Mouse (Mus musculus) megakaryocyte progenitor cell, adult 5-6 weeks (primary cell): Measurements from ENCODE around the gene Gm20547. TPM values are rescaled to one million over a fixed set of nuclear protein-coding genes. Genes with fewer than 3 reads are reported as not detected.
"Not testable (repeated sequence)": the region's sequence is repeated elsewhere in the genome, so short reads cannot be mapped to it uniquely, and the experiment has no call there.

Experiments
- ATAC-seq: replicated peaks from 2 replicates; pipeline ENCODE4 v1.8.0; 2016; ENCODE audit warnings: mild to moderate bottlenecking, moderate TSS enrichment, inconsistent platforms; ENCODE audit not compliant: poor library complexity
- total RNA-seq, 2 experiments: library from RNA; stranded (forward) in 1 of 2; stranded (reverse) in 1 of 2; fragments of 157-497, 149-512 nt in 1 of 2; fragments of 200-1000 nt in 1 of 2; gene quantifications; 2 replicates each; pipeline versions ENCODE4 v1.2.3 to v1.2.4; 2015 to 2017

Gene Gm20547
- total RNA-seq, 2 experiments from 2014 or later = not detected

DNA sequence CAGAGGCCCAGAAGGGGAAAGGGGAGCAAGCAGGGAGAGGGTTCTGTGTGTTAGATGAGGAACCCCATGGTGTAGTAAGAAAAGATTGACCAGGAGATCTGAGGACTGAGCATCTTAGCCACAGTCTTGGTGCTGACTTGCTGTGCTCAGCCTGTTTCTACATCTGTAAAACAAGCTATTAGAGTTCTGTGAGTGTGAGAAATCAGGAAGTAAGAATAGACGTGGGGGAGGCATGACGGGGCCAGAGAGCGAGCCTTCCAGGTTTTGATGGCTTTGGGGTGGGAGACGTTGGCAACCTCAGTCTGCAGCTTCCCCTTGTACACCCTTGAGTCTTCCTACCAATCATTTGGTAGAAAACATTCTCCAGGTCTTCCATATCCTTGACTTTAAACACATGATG is 23.2 kb downstream of the Gm20547 start:
- peak; percentile 53 for ATAC-seq

DNA sequence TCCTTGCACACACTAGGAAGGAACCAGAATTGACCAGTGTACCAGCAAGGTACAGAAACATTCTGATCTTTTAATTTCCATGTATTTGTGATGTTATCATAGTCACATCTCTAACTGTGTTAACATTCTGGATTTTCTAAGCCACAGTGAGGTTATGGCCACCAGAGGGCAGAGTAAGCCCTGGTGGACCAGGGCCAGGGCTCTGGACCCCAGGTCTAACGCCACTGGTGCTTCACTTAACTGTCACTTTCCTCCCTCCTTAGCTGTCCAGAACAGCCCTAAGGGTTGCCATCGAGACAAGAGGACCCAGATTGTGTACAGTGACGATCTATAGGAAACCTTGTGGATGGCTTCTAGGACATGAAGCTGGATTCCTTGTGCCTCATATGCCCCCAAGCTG is 26.0 kb downstream of the Gm20547 start:
- ATAC-seq = peak; percentile 67

DNA sequence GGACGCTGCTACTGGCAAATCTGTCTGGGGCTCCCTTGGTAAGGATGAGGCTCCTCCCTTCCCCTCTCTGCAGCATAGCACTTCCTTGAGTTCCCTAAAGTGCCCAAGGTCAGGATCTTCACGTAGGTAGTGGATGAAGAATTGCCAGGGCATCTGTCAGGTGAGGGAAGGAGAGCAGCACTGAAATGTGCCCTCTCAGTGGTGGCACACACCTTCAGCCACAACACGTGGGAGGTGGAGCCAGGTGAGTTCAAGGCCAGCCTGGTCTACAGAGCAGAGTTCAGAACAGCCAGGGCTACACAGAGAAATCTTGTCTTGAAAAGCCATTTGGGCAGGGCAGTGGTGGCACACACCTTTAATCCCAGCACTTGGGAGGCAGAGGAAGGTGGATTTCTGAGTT is 27.1 kb downstream of the Gm20547 start:
- no peak for ATAC-seq

DNA sequence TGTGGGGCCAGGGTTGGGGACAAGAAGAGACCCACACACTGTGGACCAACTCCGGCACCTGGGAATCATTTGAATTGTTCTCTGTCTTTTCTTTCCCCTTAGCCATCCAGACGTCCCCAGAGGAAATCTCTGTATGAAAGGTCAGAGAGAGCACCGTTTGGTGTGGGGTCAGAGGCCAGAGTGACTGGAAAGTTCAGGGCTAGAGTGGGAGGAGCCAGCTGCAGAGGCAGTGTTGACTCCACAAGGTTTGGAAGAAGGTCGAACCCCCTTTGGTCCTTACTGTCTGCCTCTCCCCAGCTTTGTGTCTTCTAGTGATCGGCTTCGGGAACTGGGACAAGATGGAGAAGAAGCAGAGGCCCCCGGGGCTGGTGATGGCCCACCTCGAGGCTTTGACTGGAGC is 28.3 kb downstream of the Gm20547 start:
- no peak for ATAC-seq

DNA sequence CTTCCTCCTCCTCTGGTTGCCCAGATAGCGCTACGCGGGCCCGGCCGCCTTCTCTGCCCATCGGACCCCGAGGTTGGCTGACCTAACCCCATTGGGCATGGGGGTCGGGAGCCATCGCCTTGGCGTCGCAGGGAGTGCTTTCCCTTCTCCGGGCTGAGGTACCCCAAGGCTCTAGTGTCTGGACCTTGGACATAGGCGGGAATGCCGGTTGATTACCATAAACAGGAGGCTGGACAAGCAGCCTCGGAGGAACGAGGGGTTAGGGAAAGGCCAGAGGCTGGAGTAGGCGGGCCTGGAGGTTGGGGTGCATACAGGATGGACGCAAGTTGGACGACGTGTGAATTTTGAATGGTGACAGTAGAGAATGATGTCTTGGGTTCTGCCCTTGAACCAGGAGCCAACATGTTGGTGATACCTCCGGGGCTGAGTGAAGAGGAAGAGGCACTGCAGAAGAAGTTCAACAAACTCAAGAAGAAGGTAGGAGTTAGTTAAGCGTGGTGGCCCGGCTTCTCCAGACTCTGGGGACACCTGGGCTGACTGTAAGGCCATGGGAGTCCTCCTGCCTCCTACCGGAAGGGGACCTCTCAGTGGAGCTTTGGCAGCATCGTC is 31.2 kb downstream of the Gm20547 start:
- peak; percentile 10; the same call in 1 of the 2 replicates for ATAC-seq

DNA sequence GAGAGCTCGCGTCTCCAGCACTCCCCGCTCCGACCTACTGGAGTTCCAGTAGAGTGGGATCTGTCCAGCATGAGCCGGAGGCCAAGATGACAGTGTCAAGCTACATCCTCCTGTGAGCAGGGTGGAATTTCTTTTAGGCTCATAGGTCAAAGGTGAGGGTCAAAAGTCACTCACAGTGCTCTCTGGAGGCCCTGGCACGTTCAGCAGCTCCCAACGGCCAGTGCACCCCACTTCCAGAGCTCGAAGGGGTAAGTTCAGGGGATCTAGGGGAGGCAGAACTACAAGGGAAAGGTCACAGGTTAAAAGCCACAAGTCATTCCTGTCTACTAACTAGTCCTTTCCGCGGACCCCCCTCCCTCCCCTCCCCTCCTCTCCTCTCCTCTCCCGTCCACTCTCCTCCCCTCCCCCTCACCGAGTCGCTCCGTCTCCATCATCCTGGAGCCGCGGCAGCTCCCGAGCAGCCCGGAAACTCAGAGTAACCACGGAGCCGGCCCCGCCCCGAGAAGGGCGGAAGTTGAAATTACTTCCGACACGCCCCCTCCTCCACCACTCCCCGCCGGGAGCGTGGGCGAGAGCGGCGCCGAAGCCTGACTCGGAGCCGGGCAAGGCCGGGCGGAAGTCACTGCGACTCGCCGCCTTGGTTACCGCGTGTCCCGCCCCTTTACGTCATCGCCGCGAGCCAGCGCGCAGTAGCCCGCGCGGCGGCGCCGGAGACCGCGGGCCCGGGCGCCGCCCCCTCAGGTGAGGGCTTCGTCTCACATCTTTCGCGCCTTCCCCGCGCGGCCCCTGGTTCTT is 31.9 kb downstream of the Gm20547 start, which contains the start of the genes Skiv2l and Nelfe:
Gene Skiv2l (minus strand): TSS at position 489 of the 795 bp plus-strand sequence.
Gene Nelfe (plus strand): TSS at position 670 of the 795 bp plus-strand sequence.
- ATAC-seq = peak; percentile 98

DNA sequence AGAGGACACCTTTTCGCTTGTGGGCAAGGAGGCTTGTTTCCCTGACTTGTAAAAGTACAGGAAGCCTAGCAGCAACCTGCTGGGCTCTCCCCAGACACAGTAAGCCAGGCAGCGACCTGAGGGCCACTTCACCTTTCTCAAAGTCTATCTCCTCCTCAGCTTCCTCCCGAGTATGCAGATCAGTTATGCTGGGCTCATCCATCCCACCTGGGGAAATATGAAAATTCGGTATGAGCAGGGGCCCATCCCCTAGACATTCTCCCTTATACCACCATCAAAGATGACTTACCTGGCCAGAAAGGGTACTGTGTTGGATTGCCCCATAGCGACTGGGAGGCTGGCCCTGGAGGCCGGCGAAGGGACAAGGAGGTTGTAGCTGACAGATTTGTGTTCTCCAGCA is 34.2 kb downstream of the Gm20547 start:
- ATAC-seq = no peak

DNA sequence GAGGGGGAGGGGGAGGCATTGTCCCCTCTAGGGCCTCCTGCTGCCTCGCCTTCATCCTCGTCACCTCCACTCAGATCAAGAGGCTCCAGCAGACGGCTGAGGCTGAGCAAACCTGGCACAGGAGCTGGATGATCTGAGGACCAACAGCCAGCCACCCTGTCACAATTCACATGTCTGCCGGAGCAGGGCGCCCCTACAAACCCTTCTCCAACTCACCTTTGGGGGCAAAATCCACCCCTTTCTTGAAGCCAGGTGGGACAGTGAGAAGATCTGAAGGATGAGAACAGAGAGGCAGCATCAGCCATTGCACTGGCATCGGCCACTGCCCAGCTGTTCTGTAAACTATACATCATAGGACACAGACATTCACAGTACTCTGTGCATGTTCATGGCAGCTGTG is 34.6 kb downstream of the Gm20547 start:
- no peak for ATAC-seq

DNA sequence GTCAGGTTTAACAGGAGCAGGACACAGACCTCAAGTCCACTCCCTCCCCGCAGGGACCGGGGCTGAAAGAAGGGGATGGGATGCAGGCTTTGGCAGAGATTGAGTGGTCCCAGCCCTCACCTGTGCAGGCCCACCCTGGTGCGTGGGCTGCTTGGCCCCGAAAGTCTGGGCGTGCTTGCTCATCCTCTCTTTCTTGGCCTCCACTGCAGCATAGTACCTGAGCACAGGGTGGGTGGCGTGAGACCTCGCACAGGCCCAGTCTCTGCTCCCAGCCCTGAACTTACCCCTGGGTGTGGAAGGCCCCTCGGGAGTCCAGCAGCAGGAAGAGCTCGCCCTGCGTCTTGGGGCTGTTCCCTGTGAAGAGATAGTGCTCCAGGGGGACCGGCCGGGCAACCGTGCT is 37.0 kb downstream of the Gm20547 start:
- no peak for ATAC-seq

DNA sequence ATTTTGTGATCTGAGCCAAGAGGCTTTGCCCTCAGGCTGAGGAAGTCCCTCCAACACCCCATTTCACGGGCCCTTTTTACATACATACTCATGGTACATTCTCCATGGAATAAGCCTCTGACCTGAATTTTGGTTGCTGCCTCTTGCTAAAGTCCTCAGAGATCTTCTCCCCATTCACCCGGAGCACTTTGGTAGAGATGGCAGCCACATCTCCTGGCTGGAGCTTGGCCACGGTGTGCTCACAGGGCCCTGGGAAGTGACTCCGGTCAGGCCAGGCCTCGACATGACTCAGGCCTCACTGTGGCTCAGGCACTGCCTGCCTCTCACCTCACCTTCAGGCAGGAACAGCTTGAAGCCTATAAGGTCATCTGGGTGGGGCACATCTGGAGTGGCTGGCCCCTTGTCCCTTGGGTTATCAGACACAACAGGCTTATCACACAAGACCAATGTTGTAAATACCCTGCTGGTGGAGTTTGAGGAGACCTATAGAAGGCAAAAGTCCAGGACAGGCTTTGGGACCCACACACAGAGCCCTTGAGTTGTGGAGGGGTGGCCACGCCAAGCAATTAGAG is 41.0 kb downstream of the Gm20547 start:
- no peak for ATAC-seq

DNA sequence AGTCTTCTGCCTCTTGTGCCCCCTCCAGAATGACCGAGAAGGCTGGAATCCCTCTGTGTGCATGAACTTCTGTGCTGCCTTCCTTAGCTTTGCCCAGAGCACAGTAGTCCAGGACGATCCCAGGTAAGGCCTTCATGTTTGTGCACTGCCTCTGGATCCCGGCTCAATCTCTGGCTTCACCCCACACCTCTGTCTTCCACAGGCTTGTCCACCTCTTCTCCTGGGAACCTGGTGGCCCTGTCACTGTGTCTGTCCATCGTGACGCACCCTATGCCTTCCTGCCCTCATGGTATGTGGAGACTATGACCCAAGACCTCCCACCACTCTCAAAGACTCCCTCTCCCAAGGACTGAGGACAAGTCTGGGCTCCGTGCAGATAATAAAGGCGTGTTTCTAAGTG is 43.1 kb downstream of the Gm20547 start:
- ATAC-seq = no peak

DNA sequence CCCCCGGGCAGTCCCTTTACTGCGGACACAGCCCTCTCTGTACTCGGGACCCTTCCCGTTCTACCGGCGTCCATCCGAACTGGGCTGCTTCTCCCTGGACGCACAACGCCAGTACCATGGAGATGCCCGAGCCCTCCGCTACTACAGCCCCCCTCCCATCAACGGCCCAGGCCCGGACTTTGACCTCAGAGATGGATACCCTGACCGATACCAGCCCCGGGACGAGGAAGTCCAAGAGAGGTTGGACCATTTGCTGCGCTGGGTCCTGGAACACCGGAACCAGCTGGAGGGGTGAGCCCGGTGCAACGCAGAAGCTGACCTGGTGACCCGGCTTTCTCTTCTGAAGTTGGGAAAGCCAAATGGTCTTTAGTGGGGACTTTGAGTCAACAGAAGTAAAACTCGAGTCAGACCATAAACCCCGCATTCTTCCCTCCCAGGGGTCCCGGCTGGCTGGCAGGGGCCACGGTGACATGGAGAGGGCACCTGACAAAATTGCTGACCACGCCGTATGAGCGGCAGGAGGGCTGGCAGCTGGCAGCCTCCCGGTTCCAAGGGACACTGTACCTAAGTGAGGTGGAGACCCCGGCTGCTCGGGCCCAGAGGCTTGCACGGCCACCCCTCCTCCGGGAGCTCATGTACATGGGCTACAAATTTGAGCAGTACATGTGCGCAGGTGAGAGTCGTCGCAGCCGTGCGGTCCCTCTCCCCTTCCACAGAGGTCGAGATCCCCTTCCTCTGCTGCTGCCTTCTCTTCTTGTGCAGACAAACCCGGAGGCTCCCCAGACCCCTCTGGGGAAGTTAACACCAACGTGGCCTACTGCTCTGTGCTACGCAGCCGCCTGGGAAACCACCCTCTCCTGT is 44.1 kb downstream of the Gm20547 start:
- no peak; the same call in 1 of the 2 replicates for ATAC-seq

DNA sequence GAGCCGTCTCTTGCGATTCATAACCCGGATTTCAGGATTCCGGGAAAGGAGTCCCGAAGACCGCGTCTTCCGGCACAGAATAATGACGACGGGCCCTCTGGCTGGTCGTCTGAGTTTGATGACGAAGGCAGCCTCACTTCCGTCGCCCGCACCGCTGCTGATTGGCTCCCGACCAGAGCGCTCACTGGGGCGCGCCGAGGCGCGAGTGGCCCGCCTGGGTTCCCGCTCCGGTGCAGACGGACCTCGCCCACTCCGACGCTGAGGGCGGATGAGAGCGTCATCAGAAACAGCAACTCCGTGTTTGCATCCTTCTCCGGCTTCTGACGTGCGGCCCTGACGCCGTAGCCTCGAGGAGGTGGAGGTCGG is 45.0 kb downstream of the Gm20547 start, which contains the start of the genes Stk19 and Dxo:
Gene Stk19 (minus strand): TSS at position 90 of the 366 bp plus-strand sequence.
Gene Dxo (plus strand): TSS at position 164 of the 366 bp plus-strand sequence.
- peak; percentile 98 for ATAC-seq

DNA sequence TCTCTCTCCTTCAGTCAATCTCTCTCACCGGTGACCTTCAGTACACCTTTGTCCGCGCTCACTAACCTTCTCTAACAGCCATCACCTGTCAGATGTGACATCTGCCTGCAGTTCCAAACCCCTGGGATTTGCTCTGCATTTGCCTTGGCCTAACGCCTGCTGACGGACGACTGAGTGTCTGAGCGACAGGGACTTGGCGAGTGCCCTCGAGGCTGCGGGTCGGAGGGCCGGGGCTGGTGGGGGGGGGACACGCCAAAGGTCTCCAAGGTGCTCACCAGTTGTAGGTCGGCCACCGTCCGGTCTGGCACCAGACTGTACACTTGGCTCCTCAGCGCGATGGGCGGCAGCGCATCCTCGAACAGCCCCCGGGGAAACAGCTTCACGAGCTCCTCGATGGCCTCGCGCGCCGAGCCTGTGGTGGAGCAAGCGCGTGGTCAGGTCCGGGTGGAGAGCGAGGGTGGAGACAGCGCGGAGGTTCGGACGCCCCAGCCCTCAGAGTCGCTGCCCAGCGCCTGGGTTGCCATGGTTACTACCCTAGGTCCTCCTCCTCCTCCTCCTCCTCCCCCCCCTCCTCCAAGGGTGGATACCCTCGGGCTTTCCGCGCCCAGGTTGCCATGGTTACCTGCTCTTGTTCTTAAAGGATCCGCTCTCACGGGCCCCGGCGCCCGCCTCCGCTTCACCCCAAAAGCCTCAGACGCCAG is 45.5 kb downstream of the Gm20547 start:
- ATAC-seq = peak; percentile 57

DNA sequence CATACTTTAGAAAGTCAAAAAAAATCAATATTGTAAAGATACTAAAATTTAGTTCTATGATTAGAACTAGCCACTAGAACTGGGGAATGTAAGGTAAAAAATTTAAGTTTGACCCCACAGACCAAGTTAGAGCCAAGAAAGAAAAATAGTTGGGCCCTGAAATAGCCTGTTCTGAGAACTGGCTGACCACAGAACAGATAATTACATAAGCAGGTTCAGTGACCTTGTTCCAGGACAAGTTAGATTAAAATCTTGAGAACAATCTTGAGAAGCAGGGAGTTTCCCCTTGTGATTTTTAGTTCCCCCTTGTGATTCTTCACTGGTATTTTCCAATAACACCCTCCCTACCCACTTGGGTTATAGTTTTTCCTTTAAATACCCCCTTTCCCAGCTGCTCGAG is 51.1 kb downstream of the Gm20547 start:
- ATAC-seq = not testable (repeated sequence)

DNA sequence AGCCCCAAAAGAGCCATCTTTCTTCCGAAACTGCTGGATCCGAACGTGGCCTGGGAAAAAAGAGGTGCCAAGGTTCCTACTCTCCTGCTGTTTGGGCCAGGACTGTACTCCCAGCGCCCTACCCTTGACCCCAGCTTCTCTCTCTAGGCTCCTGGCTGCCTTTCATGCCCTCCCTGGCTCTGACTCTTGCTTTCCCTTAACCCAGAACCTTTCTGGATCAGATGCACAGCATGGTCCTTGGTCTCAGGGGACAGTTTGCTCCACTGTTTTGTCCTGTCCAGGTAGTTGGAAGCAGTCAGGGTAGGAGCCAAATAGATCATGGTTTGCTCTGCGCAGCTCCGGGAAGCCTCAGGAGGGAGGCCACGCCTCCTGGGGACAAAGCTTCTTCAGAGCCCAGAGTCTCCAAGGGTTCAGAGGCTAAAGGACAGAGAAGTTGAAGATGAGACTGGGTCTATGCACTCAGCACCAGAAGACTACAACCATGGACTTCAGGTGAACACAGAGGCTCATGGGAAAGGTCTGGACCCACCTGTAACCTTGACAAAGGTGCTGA is 66.9 kb downstream of the Gm20547 start:
- ATAC-seq = no peak

DNA sequence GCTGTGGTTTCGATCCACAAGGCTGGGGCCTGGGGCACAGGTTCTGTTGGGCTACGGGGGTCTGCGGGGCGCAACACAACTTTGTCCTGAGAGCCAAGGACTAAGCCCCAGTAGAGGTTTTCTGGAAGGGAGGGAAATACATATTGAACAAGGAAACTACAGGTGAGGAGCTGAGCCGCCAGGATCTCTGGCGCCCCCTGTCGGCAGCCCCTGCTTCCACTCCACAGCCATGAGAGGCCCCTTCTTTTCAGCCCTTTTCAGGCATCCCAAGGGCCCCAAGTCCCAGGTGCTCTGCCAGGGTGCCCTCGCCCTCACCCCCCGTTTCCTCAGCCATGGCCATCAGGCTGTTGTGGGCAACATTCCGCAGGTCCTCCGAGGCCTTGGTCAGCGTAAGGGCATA is 68.1 kb downstream of the Gm20547 start:
- peak; percentile 44; the same call in 1 of the 2 replicates for ATAC-seq

DNA sequence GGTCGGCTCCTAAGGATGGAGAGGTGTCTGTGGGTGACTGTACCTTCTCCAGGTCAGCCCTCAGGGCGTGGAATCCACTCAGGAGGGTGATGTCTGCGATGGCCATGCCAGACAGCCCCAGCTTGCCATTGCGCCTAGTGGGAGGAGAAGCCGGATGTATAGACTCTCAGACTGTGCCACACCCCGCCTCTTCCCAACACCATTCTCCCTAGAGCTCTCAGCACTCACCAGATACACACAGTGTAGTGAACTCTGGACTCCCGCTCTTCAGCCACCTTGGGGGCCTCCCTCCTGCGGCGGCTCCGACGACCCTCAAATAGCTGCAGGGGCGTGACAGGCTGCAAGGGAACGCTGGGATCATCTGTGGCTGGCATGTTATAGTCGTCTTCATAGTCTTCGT is 70.6 kb downstream of the Gm20547 start:
- ATAC-seq = no peak

DNA sequence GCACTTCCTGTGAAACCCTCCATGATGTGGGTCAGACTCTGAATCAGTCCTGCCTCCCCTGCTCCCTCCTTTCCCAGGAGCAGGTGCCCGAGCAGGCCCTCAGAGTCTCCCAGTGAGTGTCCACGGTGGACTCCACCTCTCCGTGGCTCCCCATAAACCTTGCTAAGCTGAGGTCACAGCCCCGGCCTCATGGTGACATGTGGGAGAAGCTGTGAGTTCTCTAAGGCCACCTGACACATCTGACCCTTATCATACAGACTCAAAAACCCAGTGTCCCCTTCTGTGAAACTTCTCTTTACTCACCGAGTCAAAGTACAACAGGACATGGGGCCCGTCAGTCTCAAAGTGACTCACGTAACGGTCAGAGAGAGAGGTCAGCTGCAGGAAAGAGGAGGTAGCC is 71.0 kb downstream of the Gm20547 start:
- ATAC-seq = not testable (repeated sequence)

DNA sequence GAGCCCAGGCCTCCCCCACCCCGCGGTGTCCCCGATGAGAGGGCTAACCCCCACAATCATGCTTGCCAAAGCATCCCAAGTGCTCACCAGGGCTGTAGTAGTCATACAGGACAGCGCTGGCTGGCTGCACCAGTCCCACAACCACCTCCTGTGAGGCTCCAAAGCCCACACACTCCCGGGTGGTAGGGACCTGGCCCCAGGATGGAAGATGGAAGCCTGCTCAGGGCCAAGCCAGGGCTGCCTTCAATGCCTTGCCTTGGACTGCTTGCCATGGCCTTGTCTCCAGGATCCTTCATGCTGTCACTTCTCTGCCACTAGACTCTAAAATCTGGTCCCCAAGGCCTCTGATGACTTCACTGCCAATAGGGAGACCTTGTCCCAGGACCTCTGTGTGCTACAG is 71.4 kb downstream of the Gm20547 start:
- not testable (repeated sequence) for ATAC-seq
